Mouse (Mus musculus) heart, embryonic 13.5 days (tissue): Measurements from ENCODE around the gene Vasn. TPM values are rescaled to one million over a fixed set of nuclear protein-coding genes. Genes with fewer than 3 reads are reported as not detected.
A peak's percentile ranks its signal among the peaks of the same experiment; 100 is the strongest.

ENCODE experiments used
- ATAC-seq: fragments of 200-750 bp; cut with Nextera tagmentation; 2 replicates; pipeline ENCODE4 v1.8.0; 2017; ENCODE audit warnings: moderate TSS enrichment; ENCODE audit not compliant: insufficient number of reproducible peaks, low FRiP score, low TSS enrichment; ENCODE audit errors: extremely low read depth
- H3K27ac ChIP-seq: fragments of 300-500 bp; sonication (generic); replicated peaks from 2 replicates; pipeline ENCODE4 v1.5.1; 2015; ENCODE audit warnings: moderate library complexity, mild to moderate bottlenecking, inconsistent platforms
- H3K27me3 ChIP-seq: fragments of 300-500 bp; sonication (generic); replicated peaks from 2 replicates; pipeline ENCODE4 v1.6.1; 2015; ENCODE audit warnings: mild to moderate bottlenecking, inconsistent platforms
- H3K36me3 ChIP-seq: fragments of 300-500 bp; sonication (generic); 2 replicates; pipeline ENCODE4 v1.6.1; 2015; ENCODE audit warnings: mild to moderate bottlenecking, inconsistent platforms
- H3K4me1 ChIP-seq: fragments of 300-500 bp; sonication (generic); 2 replicates; pipeline ENCODE4 v1.6.1; 2015; ENCODE audit warnings: inconsistent platforms
- H3K4me2 ChIP-seq: fragments of 300-500 bp; sonication (generic); 2 replicates; pipeline ENCODE4 v1.6.1; 2015; ENCODE audit warnings: inconsistent platforms, mild to moderate bottlenecking, moderate library complexity
- H3K4me3 ChIP-seq: fragments of 300-500 bp; sonication (generic); 2 replicates; pipeline ENCODE4 v1.5.1; 2015; ENCODE audit warnings: moderate library complexity, mild to moderate bottlenecking, inconsistent platforms
- H3K9ac ChIP-seq: fragments of 300-500 bp; sonication (generic); 2 replicates; pipeline ENCODE4 v1.6.1; 2015; ENCODE audit warnings: inconsistent platforms, mild to moderate bottlenecking, moderate library complexity
- H3K9me3 ChIP-seq: fragments of 300-500 bp; sonication (generic); 2 replicates; pipeline ENCODE4 v1.6.1; 2016; ENCODE audit warnings: inconsistent platforms
- WGBS: fragments of 180-500 bp; shearing (Covaris S2); methylation state at CpG from one replicate; pipeline ENCODE4 v1.1.7; 2015; ENCODE audit warnings: mixed read lengths; 5-methylcytosine and 5-hydroxymethylcytosine counted together
- polyA plus RNA-seq: library from polyadenylated mRNA; unstranded; fragments of >200 nt; fragmentation: Nextera tagmentation; extraction: Ambion mirVana; gene quantifications from 2 replicates; pipeline ENCODE4 v1.2.1, GENCODE M21; 2015

The Vasn gene
- polyA plus RNA-seq, 1 experiment from 2014 or later: 15.2 TPM

DNA sequence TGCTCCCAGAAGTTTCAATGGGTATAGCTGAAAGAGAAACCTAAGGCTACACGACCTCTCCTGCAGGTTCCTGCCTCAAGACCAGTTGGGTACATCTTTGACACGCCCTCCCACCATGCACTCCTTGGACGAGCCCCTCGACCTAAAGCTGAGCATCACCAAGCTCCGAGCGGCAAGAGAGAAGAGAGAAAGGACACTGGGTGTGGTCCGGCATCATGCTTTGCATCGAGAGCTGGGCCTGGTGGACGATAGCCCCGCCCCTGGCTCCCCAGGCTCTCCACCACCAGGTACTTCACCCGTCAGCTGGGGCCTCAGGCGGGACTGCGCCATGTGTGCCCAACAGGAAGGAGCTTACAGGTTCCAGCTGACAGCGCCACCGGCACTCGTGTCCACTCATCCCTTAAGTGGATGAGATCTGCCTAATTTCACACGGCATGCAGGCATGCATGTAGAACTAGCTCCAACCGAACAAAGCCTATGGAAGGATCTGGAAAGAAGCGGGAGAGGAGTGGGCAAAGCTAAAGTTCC, 31.1 kb upstream of the Vasn start:
- 0 out of 2 replicates have a peak overlapping the region, but pooled peaks have one; percentile 13 for H3K9ac ChIP-seq
- no peak overlapping the region; the same call in 1 of the 2 replicates for H3K27ac ChIP-seq
- H3K9me3 ChIP-seq: no peaks in the 10 kb centered on the region
- WGBS: 78% methylated on average over 19 of the region's 19 CpGs
- no peak for ATAC-seq
- H3K4me2 ChIP-seq: no peak overlapping the region
- no peak overlapping the region for H3K4me3 ChIP-seq
- H3K36me3 ChIP-seq: peaks cover 51% of the 10 kb centered on the region
- H3K4me1 ChIP-seq: peaks cover 49% of the 10 kb centered on the region
- no peaks in the 10 kb centered on the region for H3K27me3 ChIP-seq

DNA sequence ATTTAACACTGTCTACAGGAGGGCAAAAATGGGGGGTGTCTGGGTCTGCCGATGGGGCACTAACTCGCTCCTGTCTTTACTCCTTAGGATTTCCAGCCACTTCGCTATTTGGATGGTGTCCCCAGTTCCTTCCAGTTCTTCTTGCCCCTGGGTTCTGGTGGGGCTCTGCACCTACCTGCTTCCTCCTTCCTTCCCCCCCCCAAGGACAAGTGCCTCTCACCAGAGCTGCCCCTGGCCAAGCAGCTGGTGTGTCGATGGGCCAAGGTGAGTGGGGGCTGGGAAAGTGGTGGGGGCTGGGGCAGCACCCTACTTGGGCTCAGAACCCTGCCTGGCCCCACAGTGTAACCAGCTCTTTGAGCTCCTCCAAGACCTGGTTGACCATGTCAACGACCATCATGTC, 28.5 kb upstream of the Vasn start:
- H3K4me2 ChIP-seq: no peak overlapping the region
- H3K9ac ChIP-seq: no peak overlapping the region
- H3K27me3 ChIP-seq: no peaks in the 10 kb centered on the region
- peaks cover 77% of the 10 kb centered on the region for H3K36me3 ChIP-seq
- H3K9me3 ChIP-seq: no peaks in the 10 kb centered on the region
- ATAC-seq: no peak
- H3K4me3 ChIP-seq: no peak overlapping the region
- peaks cover 25% of the 10 kb centered on the region for H3K4me1 ChIP-seq
- no peak overlapping the region for H3K27ac ChIP-seq
- WGBS: 84% methylated on average over 5 of the region's 5 CpGs

DNA sequence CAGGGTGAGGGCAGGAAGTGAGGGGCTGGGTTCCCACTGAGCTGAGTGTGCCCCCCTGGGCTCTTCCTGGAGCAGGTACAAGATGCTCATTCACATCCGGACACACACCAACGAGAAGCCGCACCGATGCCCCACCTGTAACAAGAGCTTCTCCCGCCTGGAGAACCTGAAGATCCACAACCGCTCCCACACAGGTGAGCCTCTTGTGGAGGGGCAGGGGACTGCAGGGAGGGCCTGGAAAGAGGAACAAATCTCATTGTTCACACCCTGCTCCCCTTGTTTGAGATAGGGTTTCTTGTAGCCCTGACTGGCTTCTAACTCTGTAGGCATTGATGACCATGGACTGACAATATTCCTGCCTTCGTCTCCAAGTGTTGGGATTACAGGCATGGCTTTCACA, 28.1 kb upstream of the Vasn start:
- no peak for ATAC-seq
- Histone ChIP-seq H3K4me2 (no peak overlapping the region), H3K9me3 (no peaks in the 10 kb centered on the region), H3K27me3 (no peaks in the 10 kb centered on the region), H3K36me3 (peaks cover 80% of the 10 kb centered on the region), H3K9ac (no peak overlapping the region), H3K4me1 (peaks cover 21% of the 10 kb centered on the region), H3K27ac (no peak overlapping the region), H3K4me3 (no peak overlapping the region)
- 90% methylated on average over 7 of the region's 7 CpGs for WGBS

DNA sequence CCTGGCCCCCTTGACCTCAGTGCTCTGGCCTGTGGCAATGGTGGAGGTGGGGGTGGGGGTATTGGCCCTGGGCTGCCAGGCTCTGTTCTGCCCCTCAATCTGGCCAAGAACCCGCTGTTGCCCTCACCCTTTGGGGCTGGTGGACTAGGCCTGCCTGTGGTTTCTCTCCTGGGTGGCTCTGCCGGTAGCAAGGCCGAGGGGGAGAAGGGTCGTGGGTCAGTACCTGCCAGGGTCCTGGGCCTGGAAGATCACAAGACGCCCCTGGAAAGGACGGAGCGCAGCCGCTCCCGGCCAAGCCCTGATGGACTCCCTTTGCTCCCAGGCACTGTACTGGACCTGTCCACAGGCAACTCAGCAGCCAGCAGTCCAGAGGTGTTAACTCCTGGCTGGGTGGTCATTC, 26.0 kb upstream of the Vasn start:
- 0 out of 2 replicates have a peak, but pooled peaks cover 2% of the 10 kb centered on the region for H3K4me1 ChIP-seq
- no peak overlapping the region for H3K9ac ChIP-seq
- H3K36me3 ChIP-seq: peaks cover 95% of the 10 kb centered on the region
- no peak overlapping the region for H3K4me3 ChIP-seq
- H3K9me3 ChIP-seq: no peaks in the 10 kb centered on the region
- no peak overlapping the region for H3K27ac ChIP-seq
- no peak overlapping the region for H3K4me2 ChIP-seq
- ATAC-seq: no peak
- no peaks in the 10 kb centered on the region for H3K27me3 ChIP-seq
- 87% methylated on average over 9 of the region's 9 CpGs for WGBS

DNA sequence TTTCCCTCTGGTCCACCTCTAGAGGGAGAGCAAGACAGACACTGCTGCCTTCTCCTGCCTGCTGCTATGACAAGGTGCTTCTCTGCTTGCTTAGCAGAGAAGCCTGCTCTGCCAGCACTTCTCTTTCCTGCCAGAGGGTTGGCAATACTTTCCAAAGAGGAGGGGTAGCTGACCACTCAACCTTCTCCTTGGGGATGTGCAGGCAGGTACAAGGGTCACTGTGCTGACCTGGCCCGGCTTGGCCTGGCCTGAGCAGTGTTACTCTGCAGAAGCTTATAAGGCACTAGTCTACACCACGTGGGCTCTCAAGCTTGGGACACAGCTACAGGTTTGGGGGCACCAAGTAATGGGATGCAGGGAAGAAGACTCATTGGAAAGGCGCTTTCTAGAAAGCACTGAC, 25.1 kb upstream of the Vasn start:
- Histone ChIP-seq H3K36me3 (peaks cover 96% of the 10 kb centered on the region), H3K4me1 (0 out of 2 replicates have a peak, but pooled peaks cover 2% of the 10 kb centered on the region), H3K4me2 (no peak overlapping the region), H3K9ac (no peak overlapping the region; the same call in 1 of the 2 replicates), H3K4me3 (no peak overlapping the region), H3K27ac (no peak overlapping the region), H3K27me3 (no peaks in the 10 kb centered on the region), H3K9me3 (no peaks in the 10 kb centered on the region)
- 96% methylated on average over 3 of the region's 3 CpGs for WGBS
- no peak for ATAC-seq

DNA sequence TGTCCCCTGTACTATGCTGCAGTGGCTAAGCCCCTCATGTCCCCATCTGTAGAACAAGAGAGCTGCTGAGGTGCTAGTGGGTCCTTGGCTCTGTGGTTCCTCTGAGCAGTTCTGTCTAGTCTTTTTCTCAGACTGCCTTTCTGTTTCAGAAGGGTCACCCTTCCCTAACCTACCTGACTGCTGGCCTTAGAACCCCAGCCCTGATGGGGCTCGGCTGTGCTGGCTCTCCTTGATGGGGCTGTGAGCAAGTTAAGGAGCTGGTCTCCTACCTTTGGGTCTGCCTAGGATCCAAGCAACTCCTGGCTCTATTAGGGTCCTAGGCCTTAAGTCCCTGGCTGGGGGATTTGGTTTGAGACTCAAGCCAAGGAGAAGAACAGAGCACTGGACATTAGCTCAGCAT, 24.4 kb upstream of the Vasn start:
- H3K27ac ChIP-seq: no peak overlapping the region
- H3K4me3 ChIP-seq: no peak overlapping the region
- H3K9me3 ChIP-seq: no peaks in the 10 kb centered on the region
- peaks cover 7% of the 10 kb centered on the region for H3K4me1 ChIP-seq
- H3K27me3 ChIP-seq: no peaks in the 10 kb centered on the region
- no peak overlapping the region for H3K9ac ChIP-seq
- H3K36me3 ChIP-seq: peaks cover 92% of the 10 kb centered on the region
- 96% methylated on average over 1 of the region's 1 CpGs for WGBS
- no peak overlapping the region for H3K4me2 ChIP-seq
- no peak for ATAC-seq

DNA sequence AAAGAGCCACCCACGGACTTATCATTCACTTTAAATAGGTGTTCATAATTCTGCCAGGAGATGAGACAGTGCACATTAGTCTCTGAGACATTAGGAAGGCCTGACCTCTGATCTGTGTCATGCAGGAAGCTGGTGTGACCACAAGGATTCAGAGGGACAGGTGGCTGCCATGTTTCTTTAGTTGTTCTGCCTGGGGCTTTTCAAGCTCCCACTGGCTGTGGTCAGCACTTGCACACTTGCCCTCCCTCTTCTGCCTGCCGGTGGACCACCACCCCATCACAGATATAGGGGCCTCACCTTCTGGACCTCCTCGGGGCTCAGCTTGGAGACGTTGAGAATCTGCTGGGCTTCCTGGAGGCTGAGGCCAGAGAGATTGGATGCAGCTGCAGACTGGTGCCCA, 22.9 kb upstream of the Vasn start:
- Histone ChIP-seq H3K36me3 (peaks cover 77% of the 10 kb centered on the region), H3K4me1 (peaks cover 13% of the 10 kb centered on the region), H3K9me3 (no peaks in the 10 kb centered on the region), H3K27ac (no peak overlapping the region), H3K9ac (no peak overlapping the region), H3K27me3 (no peaks in the 10 kb centered on the region), H3K4me2 (no peak overlapping the region), H3K4me3 (no peak overlapping the region)
- 82% methylated on average over 4 of the region's 4 CpGs for WGBS
- ATAC-seq: no peak

DNA sequence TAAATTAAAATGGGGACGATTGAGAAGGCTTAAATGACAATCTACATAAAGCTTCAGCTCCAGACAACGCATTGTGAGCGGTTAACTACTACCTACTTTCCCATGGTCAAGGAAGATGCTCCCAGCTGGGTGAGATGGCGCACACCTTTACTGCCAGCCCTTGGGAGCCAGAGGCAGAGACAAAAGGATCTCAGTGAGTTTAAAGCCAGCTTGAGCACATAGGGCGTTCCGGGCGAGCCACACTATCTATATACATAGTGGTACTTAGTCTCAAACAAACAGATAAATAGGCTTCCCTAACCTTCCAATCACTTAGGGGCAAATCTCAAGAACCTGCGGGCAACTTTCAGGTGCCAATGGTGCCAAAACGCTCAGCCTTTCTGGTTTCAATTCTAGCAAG, 15.7 kb upstream of the Vasn start:
- Histone ChIP-seq H3K27me3 (no peaks in the 10 kb centered on the region), H3K27ac (peak overlapping the region; percentile 85), H3K9me3 (no peaks in the 10 kb centered on the region), H3K9ac (peak overlapping the region; percentile 88), H3K4me3 (peak overlapping the region; percentile 72), H3K4me2 (peak overlapping the region; percentile 85), H3K4me1 (peaks cover 45% of the 10 kb centered on the region), H3K36me3 (peaks cover 22% of the 10 kb centered on the region)
- ATAC-seq: no peak
- 16% methylated on average over 9 of the region's 9 CpGs for WGBS

DNA sequence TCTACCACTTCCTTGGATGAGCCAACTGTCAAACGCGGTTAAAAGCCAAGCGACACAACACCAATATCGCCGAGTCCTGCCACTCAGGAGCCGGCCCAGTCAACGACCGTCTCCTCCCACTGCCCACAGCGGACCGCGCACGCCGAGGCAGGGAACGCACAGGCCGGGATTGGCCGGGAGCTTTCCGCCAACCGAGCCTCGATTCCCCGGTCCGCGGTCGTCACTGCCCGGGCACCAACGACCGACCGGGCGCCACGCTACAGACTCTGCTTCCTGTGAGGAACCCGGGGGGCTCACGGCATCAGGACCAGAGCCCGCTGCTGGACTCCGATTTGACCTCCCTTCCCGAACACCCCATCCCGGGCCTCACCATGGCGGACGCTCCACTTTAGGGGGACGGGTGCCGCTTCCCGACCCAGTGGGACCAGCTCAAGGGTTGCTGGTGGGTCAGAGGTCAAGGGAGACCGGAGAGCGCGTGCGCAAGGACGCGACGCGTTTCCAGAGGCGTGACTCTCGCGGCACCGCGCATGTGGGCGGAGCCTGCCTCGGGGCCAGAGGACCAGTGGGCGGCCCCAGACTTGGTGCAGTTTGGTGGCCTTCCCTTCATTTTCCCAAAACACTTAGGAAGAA, 15.1 kb upstream of the Vasn start, which contains the start of gene Pam16:
Pam16 (minus strand) TSS at position 508 of the 630 bp plus-strand sequence.
- Histone ChIP-seq H3K9ac (peak within 1 kb of the TSS; percentile 88), H3K4me1 (peaks cover 45% of the 10 kb centered on the region), H3K9me3 (no peaks in the 10 kb centered on the region), H3K36me3 (peaks cover 17% of the 10 kb centered on the region), H3K27ac (peak within 1 kb of the TSS; percentile 85), H3K4me2 (peak within 1 kb of the TSS; percentile 85), H3K4me3 (peak within 1 kb of the TSS; percentile 72), H3K27me3 (no peaks in the 10 kb centered on the region)
- ATAC-seq: peak; percentile 89
- WGBS: under 1% methylated on average over 56 of the region's 56 CpGs

DNA sequence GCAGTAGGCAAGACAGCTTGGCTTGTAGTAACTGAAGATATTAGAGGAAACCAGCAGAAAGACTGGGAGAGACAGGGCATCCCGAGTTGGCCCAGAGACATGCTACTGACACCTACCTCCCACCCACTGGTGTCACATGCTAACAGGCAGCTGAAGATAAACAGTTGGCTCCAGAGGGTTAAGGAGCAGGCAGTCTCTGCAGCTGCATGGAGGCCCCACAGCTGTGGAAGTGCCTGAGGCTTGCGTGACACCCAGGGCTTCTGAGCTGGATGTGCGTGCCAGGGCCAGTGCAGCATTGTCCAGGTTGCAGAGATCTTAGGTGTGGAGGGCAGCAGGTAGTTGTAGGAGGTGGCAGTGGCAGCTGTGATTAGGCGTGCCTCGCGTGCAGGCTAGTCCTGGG, 12.6 kb upstream of the Vasn start:
- no peak for ATAC-seq
- Histone ChIP-seq H3K9ac (peak overlapping the region; percentile 30; the same call in 1 of the 2 replicates), H3K4me1 (peaks cover 34% of the 10 kb centered on the region), H3K36me3 (peaks cover 14% of the 10 kb centered on the region), H3K27me3 (no peaks in the 10 kb centered on the region), H3K4me2 (no peak overlapping the region), H3K9me3 (no peaks in the 10 kb centered on the region), H3K27ac (0 out of 2 replicates have a peak overlapping the region, but pooled peaks have one; percentile 17), H3K4me3 (no peak overlapping the region)
- 55% methylated on average over 6 of the region's 6 CpGs for WGBS

DNA sequence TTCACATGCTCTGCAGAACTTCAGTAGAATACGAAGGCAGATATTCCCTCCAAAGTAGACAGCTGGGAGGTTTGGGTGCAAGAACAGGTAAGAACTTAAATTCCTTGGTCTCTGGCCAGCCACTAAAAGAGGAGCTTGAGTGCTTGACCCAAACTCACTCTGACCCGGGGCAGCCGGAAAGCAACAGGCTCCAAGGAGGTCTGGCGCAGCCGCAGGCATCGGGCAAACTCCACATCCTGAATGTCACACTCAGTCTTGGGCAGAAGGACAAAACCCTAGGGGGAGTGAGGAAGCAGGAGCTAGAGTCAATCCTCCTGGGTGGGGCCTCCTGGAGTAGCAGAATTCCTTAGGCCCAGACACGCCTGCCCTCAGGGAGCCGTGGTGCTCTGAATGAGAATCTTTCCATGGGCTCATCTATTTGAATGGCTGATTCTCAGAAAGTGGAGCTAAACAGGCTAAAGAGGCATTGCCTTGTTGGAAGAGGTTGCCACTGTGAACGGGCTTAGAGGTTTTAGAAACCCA, 10.8 kb upstream of the Vasn start:
- peaks cover 19% of the 10 kb centered on the region for H3K4me1 ChIP-seq
- no peak overlapping the region for H3K4me2 ChIP-seq
- peaks cover 21% of the 10 kb centered on the region for H3K36me3 ChIP-seq
- no peak overlapping the region for H3K27ac ChIP-seq
- 90% methylated on average over 9 of the region's 9 CpGs for WGBS
- no peaks in the 10 kb centered on the region for H3K9me3 ChIP-seq
- H3K9ac ChIP-seq: no peak overlapping the region
- H3K27me3 ChIP-seq: no peaks in the 10 kb centered on the region
- ATAC-seq: no peak
- H3K4me3 ChIP-seq: no peak overlapping the region

DNA sequence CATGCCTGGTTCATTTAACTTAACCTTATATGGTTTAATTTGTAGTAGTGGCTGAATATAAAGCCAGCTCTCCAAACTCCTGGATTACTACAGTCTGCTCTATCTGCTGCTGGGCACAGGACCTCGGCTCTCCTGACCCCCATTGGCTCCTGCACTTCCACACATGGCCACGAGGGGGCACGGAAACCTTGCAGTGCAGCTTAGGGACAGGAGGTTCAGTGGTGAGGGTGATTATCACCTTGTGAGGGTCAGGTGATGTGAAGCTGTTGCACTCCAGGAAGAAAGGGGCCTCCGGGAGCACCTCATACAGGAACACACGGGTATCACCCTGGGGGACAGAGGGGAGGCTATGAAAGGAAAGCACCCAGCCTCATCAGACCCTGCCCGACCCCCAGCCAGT, 9.8 kb upstream of the Vasn start:
- peaks cover 27% of the 10 kb centered on the region for H3K4me1 ChIP-seq
- H3K36me3 ChIP-seq: peaks cover 21% of the 10 kb centered on the region
- no peaks in the 10 kb centered on the region for H3K9me3 ChIP-seq
- no peak overlapping the region for H3K27ac ChIP-seq
- no peak overlapping the region for H3K4me2 ChIP-seq
- no peak for ATAC-seq
- no peaks in the 10 kb centered on the region for H3K27me3 ChIP-seq
- no peak overlapping the region for H3K4me3 ChIP-seq
- no peak overlapping the region for H3K9ac ChIP-seq
- WGBS: 20% methylated on average over 6 of the region's 6 CpGs
